Mouse (Mus musculus): Measurements from ENCODE around the gene Klk9. TPM values are rescaled to one million over a fixed set of nuclear protein-coding genes. Genes with fewer than 3 reads are reported as not detected.

The Klk9 gene
- not detected in 2 replicates for polyA plus RNA-seq (2012; ENCODE audit: insufficient read depth, insufficient read length, missing spikeins)

DNA sequence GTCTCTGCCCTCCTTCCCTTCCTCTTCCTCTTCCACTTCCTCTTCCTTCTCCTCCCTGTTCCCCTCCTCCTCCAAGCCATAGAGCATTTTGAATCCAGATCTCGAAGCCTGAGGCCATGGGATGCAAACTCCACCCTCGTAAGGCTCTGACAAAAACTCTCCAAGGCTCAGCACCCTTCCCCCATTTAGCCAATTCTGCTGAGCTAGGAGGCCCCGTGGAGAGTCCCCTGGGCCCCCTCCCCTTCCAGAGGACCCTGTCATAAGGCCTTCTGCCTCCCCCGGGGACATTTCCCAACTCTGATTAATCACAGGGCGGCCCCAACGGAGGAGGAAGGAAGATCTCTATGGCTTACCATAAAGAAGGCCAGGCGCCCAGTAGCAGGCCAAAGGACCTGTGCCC, at the start of gene Klk9:
TSS of gene Klk9 (plus strand) at position 301 of the 400 bp plus-strand sequence.
- H3K4me3 ChIP-seq (ENCODE audit: insufficient read depth, low read depth, low read length) = no peak within 1 kb of the TSS
- H3K4me1 ChIP-seq (ENCODE audit: control insufficient read depth, insufficient read depth, insufficient read length, low read length) = no peaks in the 10 kb centered on the region
- H3K27ac ChIP-seq (replicated peaks; ENCODE audit: low read depth, low read length) = no peak within 1 kb of the TSS

GRCm38 (mm10) chr7:43747788-43748187, 43.9 kb upstream of the Klk9 start:
- Histone ChIP-seq H3K4me1 (ENCODE audit: control insufficient read depth, insufficient read depth, insufficient read length, low read length) (peaks cover 3% of the 10 kb centered on the region; the same call in 1 of the 2 replicates), H3K27ac (replicated peaks; ENCODE audit: low read depth, low read length) (peak overlapping the region; percentile 62), H3K4me3 (ENCODE audit: insufficient read depth, low read depth, low read length) (no peak overlapping the region)

DNA sequence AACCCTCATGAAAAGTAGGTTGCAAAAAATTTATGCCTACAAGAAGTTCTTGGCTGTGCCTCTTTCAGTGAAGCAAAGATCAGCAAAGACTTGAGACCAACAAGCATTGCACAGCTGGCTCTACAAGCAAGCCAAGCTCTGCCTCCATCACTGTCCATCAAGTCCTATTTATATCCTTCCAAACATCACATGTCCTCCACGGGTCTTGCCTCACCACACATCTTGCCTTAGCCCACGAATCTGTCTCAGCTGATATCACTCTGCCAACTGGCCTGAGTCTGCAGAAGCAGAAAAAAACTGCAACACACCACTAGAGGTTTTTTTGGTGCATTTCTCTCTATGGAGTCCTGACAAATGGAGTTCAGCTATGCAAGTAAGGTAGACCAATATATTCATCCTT, 38.9 kb upstream of the Klk9 start:
- Histone ChIP-seq H3K4me1 (ENCODE audit: control insufficient read depth, insufficient read depth, insufficient read length, low read length) (peaks cover 3% of the 10 kb centered on the region; the same call in 1 of the 2 replicates), H3K27ac (replicated peaks; ENCODE audit: low read depth, low read length) (no peak overlapping the region), H3K4me3 (ENCODE audit: insufficient read depth, low read depth, low read length) (no peak overlapping the region)

- no peak overlapping the region for H3K27ac ChIP-seq (replicated peaks; ENCODE audit: low read depth, low read length)
- no peak overlapping the region for H3K4me3 ChIP-seq (ENCODE audit: insufficient read depth, low read depth, low read length)
These were observed 25.2 kb upstream of the Klk9 start for GRCm38 (mm10) chr7:43766484-43766883.

DNA sequence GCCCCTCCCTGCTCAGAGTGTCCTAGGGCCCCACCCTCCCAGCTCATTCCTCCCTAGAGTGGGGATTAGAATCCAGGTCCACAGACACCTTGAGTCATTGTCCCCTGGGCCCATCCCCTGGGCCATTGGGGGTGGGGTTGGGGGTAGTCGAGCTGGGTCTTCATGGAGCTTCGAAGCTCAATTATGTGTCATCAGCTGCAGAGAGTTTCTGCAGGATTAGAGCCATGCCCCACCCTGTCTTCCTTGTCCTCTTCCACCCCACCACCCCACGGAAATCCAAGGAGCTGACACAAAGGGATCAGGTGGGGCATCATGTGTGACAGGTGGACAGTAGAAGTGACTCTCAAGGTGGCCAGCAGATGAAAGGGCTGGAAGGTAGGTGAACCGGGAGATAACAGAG, 23.1 kb upstream of the Klk9 start, which contains the start of gene Klk12:
TSS of gene Klk12 (plus strand) at position 301 of the 400 bp plus-strand sequence.
- Histone ChIP-seq H3K27ac (replicated peaks; ENCODE audit: low read depth, low read length) (no peak within 1 kb of the TSS), H3K4me3 (ENCODE audit: insufficient read depth, low read depth, low read length) (no peak within 1 kb of the TSS), H3K4me1 (ENCODE audit: control insufficient read depth, insufficient read depth, insufficient read length, low read length) (no peaks in the 10 kb centered on the region)

More at GRCm38 (mm10) chr7:43766484-43766883, 25.2 kb upstream of the Klk9 start:
- no peaks in the 10 kb centered on the region for H3K4me1 ChIP-seq (ENCODE audit: control insufficient read depth, insufficient read depth, insufficient read length, low read length)

GRCm38 (mm10) chr7:43769636-43770035, 22.1 kb upstream of the Klk9 start:
- Histone ChIP-seq H3K27ac (replicated peaks; ENCODE audit: low read depth, low read length) (no peak overlapping the region), H3K4me3 (ENCODE audit: insufficient read depth, low read depth, low read length) (no peak overlapping the region), H3K4me1 (ENCODE audit: control insufficient read depth, insufficient read depth, insufficient read length, low read length) (no peaks in the 10 kb centered on the region)

GRCm38 (mm10) chr7:43770701-43771100, 21.0 kb upstream of the Klk9 start:
- Histone ChIP-seq H3K27ac (replicated peaks; ENCODE audit: low read depth, low read length) (no peak overlapping the region), H3K4me1 (ENCODE audit: control insufficient read depth, insufficient read depth, insufficient read length, low read length) (no peaks in the 10 kb centered on the region), H3K4me3 (ENCODE audit: insufficient read depth, low read depth, low read length) (no peak overlapping the region)

DNA sequence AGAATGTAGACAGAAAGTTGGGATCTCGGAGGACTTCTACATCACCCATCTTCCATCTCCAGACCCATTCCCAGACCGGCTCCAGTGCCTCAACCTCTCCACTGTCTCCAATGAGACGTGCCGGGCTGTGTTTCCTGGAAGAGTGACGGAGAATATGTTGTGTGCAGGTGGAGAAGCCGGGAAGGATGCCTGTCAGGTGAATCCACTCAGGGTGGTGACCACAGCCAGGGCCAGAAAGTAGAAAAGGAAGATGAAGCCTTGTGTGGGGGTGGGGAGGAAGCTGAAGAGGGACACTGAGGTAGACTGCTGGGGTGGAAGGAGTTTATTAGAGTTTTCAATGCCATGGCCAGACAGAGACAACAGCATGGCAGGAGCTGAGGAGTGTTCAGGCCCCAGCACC, 19.8 kb upstream of the Klk9 start:
- no peaks in the 10 kb centered on the region for H3K4me1 ChIP-seq (ENCODE audit: control insufficient read depth, insufficient read depth, insufficient read length, low read length)

DNA sequence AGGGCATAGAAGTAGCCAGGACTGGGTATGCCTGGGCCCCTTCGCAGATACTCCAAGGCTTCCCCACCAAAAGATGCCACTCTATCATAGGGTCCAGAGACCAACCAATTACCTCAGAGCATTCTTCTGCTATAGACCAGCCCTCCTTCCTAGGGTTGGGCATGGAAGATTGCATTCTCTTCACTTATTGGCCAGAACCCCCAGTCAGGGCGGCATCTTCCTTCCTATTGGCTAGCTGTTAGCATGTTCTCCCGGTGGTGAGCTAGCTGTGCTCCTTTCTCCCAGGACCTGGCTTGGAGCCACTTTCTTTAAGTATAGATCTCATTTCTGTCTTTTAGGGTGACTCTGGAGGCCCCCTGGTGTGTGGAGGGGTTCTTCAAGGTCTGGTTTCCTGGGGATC, 18.8 kb upstream of the Klk9 start:
- H3K4me3 ChIP-seq (ENCODE audit: insufficient read depth, low read depth, low read length) = no peak overlapping the region
- no peaks in the 10 kb centered on the region for H3K4me1 ChIP-seq (ENCODE audit: control insufficient read depth, insufficient read depth, insufficient read length, low read length)
- H3K27ac ChIP-seq (replicated peaks; ENCODE audit: low read depth, low read length) = no peak overlapping the region

More for the DNA sequence above, 19.8 kb upstream of the Klk9 start:
- Histone ChIP-seq H3K4me3 (ENCODE audit: insufficient read depth, low read depth, low read length) (no peak overlapping the region), H3K27ac (replicated peaks; ENCODE audit: low read depth, low read length) (no peak overlapping the region)

- H3K4me1 ChIP-seq (ENCODE audit: control insufficient read depth, insufficient read depth, insufficient read length, low read length) = no peaks in the 10 kb centered on the region
- no peak within 1 kb of the TSS for H3K27ac ChIP-seq (replicated peaks; ENCODE audit: low read depth, low read length)
- no peak within 1 kb of the TSS for H3K4me3 ChIP-seq (ENCODE audit: insufficient read depth, low read depth, low read length)
These were observed 17.3 kb upstream of the Klk9 start, which contains the start of gene Klk11 for GRCm38 (mm10) chr7:43774364-43774763. TSS of gene Klk11 (plus strand) at chr7:43774604.

DNA sequence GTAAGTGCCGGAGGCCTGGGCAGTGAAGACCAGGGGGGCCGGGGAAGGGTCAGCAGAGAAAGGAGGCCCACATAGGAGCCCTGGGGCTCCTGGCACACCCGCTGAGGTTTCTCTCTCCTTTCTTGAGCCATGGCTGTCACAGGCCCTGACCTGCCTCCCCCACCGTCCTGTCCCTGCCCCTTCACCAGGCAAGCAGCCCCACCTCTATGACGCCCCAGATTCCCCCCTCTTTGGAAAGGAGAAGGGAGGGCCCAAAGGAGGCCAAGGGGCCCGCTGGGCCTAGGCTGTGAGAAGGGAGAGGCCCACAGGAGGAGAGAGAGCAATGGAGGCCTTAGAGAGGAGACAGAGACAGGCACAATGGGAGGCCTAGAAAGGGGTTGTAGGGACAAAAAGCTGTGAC, 16.9 kb upstream of the Klk9 start:
- no peaks in the 10 kb centered on the region for H3K4me1 ChIP-seq (ENCODE audit: control insufficient read depth, insufficient read depth, insufficient read length, low read length)
- no peak overlapping the region for H3K27ac ChIP-seq (replicated peaks; ENCODE audit: low read depth, low read length)
- no peak overlapping the region for H3K4me3 ChIP-seq (ENCODE audit: insufficient read depth, low read depth, low read length)

DNA sequence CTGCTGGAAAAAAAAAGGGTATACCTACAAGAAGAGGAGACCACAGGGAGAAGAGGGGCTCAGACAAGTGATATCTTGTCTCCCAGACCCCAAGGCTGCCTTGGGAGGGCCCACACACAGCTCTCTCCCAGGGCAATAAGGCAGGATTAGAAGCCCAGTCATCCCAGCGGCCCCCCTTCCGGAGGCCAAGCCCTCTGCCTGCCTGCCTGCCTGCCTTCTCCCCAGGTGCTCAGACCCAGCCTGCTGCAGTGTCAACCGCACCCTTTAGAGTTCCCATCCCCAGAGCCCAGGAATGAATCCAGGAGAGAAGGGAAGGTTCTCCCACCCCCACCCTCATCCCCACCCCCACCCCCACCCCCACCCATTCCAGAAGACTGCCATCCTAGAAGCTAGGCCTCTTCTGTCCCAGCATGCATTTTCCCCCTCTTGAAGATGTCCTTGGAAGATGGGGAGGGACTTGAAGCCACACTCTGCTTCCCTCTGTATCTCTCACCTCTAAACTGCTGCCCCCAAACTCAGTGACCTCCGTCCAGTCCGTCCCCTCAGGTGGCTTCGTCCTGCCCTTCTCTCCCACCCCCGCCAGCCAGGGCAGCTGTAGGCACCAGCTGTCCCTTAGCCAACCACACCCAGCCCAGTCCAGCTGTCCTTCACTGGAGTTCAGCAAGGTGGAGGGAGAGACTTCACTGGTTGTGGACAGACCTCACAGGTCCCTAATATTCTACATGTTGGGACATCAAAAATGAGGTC, 16.2 kb upstream of the Klk9 start:
- H3K4me1 ChIP-seq (ENCODE audit: control insufficient read depth, insufficient read depth, insufficient read length, low read length) = 0 out of 2 replicates have a peak, but pooled peaks cover 4% of the 10 kb centered on the region
- H3K27ac ChIP-seq (replicated peaks; ENCODE audit: low read depth, low read length) = no peak overlapping the region
- no peak overlapping the region for H3K4me3 ChIP-seq (ENCODE audit: insufficient read depth, low read depth, low read length)

DNA sequence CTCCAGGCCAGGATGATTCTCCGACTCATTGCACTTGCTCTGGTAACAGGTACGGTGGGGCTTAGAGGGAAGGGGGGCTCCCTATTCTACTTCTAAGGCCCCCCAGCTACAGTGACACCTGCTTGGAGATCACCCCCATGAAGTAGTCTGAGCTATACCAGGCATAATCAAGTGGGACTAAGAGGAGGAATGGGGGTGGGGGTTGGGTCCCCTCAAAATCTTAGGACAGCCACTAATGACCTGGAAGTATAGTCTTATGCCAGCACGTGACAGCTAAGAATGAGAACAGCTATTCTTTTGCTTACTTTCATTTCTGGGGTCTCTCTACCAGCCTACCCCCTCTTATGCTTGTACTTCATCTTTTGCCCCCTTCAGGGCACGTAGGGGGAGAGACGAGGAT, 15.2 kb upstream of the Klk9 start:
- H3K4me1 ChIP-seq (ENCODE audit: control insufficient read depth, insufficient read depth, insufficient read length, low read length) = 0 out of 2 replicates have a peak, but pooled peaks cover 6% of the 10 kb centered on the region
- no peak overlapping the region for H3K4me3 ChIP-seq (ENCODE audit: insufficient read depth, low read depth, low read length)
- H3K27ac ChIP-seq (replicated peaks; ENCODE audit: low read depth, low read length) = no peak overlapping the region

GRCm38 (mm10) chr7:43777423-43777822, 14.3 kb upstream of the Klk9 start:
- no peak overlapping the region for H3K27ac ChIP-seq (replicated peaks; ENCODE audit: low read depth, low read length)
- 0 out of 2 replicates have a peak, but pooled peaks cover 6% of the 10 kb centered on the region for H3K4me1 ChIP-seq (ENCODE audit: control insufficient read depth, insufficient read depth, insufficient read length, low read length)
- no peak overlapping the region for H3K4me3 ChIP-seq (ENCODE audit: insufficient read depth, low read depth, low read length)

GRCm38 (mm10) chr7:43778176-43778970, 13.3 kb upstream of the Klk9 start:
- no peak overlapping the region for H3K4me3 ChIP-seq (ENCODE audit: insufficient read depth, low read depth, low read length)
- no peak overlapping the region for H3K27ac ChIP-seq (replicated peaks; ENCODE audit: low read depth, low read length)
- H3K4me1 ChIP-seq (ENCODE audit: control insufficient read depth, insufficient read depth, insufficient read length, low read length) = 0 out of 2 replicates have a peak, but pooled peaks cover 6% of the 10 kb centered on the region
